Mouse (Mus musculus): ENCODE measurements around the gene Zfp619. TPM values are rescaled to one million over a fixed set of nuclear protein-coding genes. Genes with fewer than 3 reads are reported as not detected.
"Not testable (repeated sequence)": the region's sequence is repeated elsewhere in the genome, so short reads cannot be mapped to it uniquely, and the experiment has no call there.

Gene Zfp619
- polyA plus RNA-seq, 1 experiment = 0.75 TPM

DNA sequence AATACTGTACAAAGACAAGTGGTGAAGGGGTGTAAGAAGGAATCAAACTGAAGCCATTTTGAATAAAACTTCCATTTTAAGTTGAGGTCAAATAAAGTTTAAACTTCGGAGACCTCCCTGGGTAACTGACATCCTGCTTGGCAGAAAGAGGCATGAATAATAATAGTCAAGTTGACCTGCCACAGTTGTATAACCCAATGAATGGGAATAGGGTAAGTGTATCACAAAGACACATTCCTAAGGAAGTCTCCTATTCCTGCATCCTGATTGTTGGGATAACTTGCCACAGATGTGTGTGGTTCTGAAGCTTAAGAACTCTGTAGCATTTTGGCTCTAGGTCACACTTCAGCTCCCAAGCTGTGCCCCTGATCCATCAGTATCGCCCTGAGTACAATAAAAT, 62.5 kb downstream of the Zfp619 start:
- Histone ChIP-seq H3K27ac (ENCODE audit: control insufficient read depth, insufficient read depth, low read depth, low read length, poor library complexity) (no peak overlapping the region), H3K4me1 (ENCODE audit: control insufficient read depth, insufficient read depth, low read length) (no peaks in the 10 kb centered on the region), H3K4me3 (replicated peaks; ENCODE audit: control insufficient read depth, low read depth, low read length) (no peak overlapping the region)
- TF ChIP-seq POLR2A (IDR thresholded peaks at IDR 0.05; ENCODE audit: borderline replicate concordance, control insufficient read depth, low read depth, low read length) = no peak
- 66% methylated on average over 2 of the region's 2 CpGs for WGBS

DNA sequence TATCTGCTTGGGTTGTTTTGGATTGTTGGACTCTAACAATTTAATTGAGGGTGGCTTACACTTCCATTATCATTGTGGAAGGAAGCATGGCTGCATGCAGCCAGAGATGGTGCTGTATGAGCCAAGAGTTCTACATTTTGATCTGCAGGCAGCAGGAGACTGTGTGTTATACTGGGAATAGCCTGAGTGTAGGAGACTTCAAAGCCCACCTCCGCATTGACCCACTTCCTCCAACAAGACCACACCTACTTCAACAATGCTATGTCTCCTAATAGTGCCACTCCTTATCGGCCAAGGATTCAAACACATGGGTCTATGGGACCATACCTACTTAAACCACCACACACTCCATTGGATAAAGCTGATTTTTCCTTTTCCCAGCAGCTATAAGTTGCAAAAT, 63.0 kb downstream of the Zfp619 start:
- H3K27ac ChIP-seq (ENCODE audit: control insufficient read depth, insufficient read depth, low read depth, low read length, poor library complexity) = no peak overlapping the region
- no peak overlapping the region for H3K4me3 ChIP-seq (replicated peaks; ENCODE audit: control insufficient read depth, low read depth, low read length)
- TF ChIP-seq CTCF (IDR thresholded peaks at IDR 0.05; ENCODE audit: control insufficient read depth, insufficient read depth, low read length) (no peak), POLR2A (IDR thresholded peaks at IDR 0.05; ENCODE audit: borderline replicate concordance, control insufficient read depth, low read depth, low read length) (no peak)
- WGBS = 72% methylated on average over 2 of the region's 2 CpGs
- no peaks in the 10 kb centered on the region for H3K4me1 ChIP-seq (ENCODE audit: control insufficient read depth, insufficient read depth, low read length)

DNA sequence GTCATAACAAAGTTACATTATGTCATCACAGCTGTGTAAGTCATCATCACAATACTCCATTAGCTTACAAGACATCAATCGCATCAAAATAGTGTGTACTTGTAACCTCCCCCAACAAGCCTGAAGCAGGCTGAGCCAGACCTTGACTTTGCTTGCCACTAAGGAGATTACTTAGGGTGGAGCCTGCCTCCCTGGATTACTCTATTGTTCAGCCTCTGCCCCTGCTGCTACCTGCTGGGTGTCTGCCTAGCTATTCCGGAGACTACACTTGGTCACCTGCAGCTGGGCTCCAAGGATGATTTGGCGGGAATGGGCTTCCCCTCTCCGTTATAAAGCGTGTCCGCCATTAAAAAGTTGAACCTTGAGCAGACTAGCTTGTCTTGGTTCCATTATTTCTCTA, 69.3 kb downstream of the Zfp619 start:
- H3K4me3 ChIP-seq (replicated peaks; ENCODE audit: control insufficient read depth, low read depth, low read length); H3K27ac ChIP-seq (ENCODE audit: control insufficient read depth, insufficient read depth, low read depth, low read length, poor library complexity); H3K4me1 ChIP-seq (ENCODE audit: control insufficient read depth, insufficient read depth, low read length): not testable (repeated sequence)
- WGBS = 86% methylated on average over 6 of the region's 6 CpGs

DNA sequence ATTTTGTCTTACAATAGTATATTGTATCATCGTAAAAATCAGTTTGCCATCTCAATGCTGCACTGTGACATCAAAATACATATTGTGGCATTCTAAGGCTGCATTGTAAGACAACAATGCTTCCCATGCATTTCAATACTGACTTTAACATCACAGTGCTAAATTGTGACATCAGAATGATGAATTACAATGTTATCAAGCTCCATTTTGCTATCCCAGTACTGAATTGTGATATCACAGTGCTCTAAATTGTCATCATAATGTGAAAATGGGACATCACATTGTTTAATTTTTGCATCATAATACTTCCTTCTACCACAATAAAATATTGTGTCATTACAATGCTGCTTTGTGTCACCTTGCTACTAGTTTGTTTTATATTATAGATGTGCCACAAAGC, 70.5 kb downstream of the Zfp619 start:
- H3K4me3 ChIP-seq (replicated peaks; ENCODE audit: control insufficient read depth, low read depth, low read length) = no peak overlapping the region
- no peak overlapping the region for H3K27ac ChIP-seq (ENCODE audit: control insufficient read depth, insufficient read depth, low read depth, low read length, poor library complexity)
- TF ChIP-seq POLR2A (IDR thresholded peaks at IDR 0.05; ENCODE audit: borderline replicate concordance, control insufficient read depth, low read depth, low read length) (no peak), CTCF (IDR thresholded peaks at IDR 0.05; ENCODE audit: control insufficient read depth, insufficient read depth, low read length) (no peak)
- 81% methylated on average over 1 of the region's 1 CpGs for WGBS
- H3K4me1 ChIP-seq (ENCODE audit: control insufficient read depth, insufficient read depth, low read length) = no peaks in the 10 kb centered on the region

DNA sequence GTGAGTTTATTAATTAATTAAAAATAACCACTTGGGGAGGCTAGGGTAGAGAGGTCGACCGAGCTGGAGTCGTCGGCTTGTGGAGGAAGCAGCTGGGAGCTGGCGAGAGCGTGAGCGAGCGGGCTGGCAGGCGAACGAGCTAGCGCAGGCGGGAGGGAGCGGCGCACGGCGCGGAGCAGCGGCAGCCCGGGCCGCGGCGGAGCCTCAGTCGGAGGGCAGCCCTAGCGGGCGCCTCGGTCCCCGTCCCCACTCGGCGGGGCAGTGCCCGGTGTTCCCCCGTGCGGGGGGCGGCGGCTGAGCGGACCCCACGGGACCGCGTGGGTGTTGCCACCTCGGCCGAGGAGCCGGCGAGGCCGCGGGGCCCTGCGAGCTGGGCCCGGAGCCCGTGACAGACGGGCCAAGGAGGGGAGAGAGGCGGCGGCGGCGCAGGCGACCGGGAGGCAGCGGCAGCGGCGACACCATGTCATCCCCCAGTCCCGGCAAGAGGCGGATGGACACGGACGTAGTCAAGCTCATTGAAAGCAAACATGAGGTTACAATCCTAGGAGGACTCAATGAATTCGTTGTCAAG, 71.0 kb downstream of the Zfp619 start:
- not testable (repeated sequence) for H3K4me1 ChIP-seq (ENCODE audit: control insufficient read depth, insufficient read depth, low read length); H3K27ac ChIP-seq (ENCODE audit: control insufficient read depth, insufficient read depth, low read depth, low read length, poor library complexity); H3K4me3 ChIP-seq (replicated peaks; ENCODE audit: control insufficient read depth, low read depth, low read length)
- under 1% methylated on average over 49 of the region's 62 CpGs for WGBS

DNA sequence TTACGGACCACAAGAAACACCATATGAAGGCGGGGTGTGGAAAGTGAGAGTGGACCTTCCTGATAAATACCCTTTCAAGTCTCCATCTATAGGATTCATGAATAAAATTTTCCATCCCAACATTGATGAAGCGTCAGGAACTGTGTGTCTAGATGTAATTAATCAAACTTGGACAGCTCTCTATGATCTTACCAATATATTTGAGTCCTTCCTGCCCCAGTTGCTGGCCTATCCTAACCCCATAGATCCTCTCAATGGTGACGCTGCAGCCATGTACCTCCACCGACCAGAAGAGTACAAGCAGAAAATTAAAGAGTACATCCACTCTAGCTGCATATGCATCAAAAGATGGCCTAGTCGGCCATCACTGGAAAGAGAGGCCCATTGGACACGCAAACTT, 71.5 kb downstream of the Zfp619 start:
- 63% methylated on average over 7 of the region's 7 CpGs for WGBS
- H3K4me3 ChIP-seq (replicated peaks; ENCODE audit: control insufficient read depth, low read depth, low read length); H3K4me1 ChIP-seq (ENCODE audit: control insufficient read depth, insufficient read depth, low read length); H3K27ac ChIP-seq (ENCODE audit: control insufficient read depth, insufficient read depth, low read depth, low read length, poor library complexity): not testable (repeated sequence)

Other genes starting within 250 kb of the Zfp619 start
- not detected in 2 replicates for gene Gm5114, start 104.6 kb upstream of the Zfp619 start, polyA plus RNA-seq (2011; ENCODE audit: insufficient read depth, insufficient read length, low replicate concordance, missing spikeins)

All from bone marrow, adult 2 months (tissue).